Comparison of ENCODE assay signal across 8 mouse cellular contexts in the genomic region with DNA sequence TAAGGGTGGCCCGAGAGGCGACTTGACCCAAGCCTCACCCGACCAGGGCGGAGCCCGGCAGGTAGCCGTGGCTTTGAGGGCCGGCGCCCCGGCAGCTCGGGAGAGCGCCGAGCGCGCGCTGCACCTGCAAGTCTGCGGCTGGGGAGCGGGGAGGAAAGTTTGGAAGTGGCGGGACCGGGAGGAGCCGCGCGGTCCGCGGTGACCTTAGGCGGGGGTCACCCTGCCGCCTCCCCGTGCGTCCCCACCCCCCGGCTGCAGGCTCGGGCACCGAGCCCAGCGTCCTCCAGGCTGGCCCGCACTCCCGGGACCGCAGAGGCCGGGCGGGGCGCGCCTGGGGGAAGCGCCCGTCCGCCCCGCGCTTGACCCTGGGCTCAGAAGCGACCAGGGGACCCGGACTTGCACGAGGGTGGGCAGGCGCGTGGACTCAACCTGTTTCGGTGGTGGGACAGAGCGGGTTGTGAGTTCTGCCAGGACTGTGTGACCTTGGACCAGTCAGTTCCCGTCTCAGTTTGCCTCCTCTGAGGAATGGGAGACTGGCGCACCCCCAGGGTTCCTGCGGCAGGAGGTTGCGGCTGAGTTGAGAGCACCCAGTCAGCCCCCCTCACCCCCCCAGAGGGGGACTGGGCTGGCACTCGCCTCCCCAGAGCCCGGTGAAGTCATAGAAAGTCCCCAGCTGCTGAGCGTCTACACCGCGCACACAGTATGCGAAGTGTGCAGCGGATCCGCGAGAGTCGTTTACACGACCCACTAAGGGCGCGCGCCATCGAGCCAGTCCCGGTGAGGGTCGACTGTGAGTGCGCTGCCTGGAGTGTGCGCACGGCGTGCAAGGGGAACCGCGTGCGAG. TPM values are rescaled to one million over a fixed set of nuclear protein-coding genes. Genes with fewer than 3 reads are reported as not detected.
DNase-seq lines count a peak whose midpoint lies in the region; ATAC-seq and TF ChIP-seq lines count a peak whose summit lies in the region.

No protein-coding gene starts in this region.

- no peak overlapping the region for H3K27ac ChIP-seq in testis, adult 2 months (ENCODE audit: control insufficient read depth, insufficient read depth, low read depth, low read length)
- H3K27ac ChIP-seq in embryonic fibroblast, embryonic 13.5 days (ENCODE audit: insufficient read depth, low read length), result no peak overlapping the region
- H3K27ac ChIP-seq in hindbrain, embryonic 15.5 days (replicated peaks), result no peak overlapping the region
- no peak overlapping the region for H3K27ac ChIP-seq in lung, embryonic 16.5 days (ENCODE audit: low read length)
- no peak overlapping the region; the same call in 1 of the 2 replicates for H3K27ac ChIP-seq in stomach, postnatal 0 days (replicated peaks)

- 2% methylated on average over 72 of the region's 79 CpGs for WGBS in hindbrain, embryonic 15.5 days
- 1% methylated on average over 74 of the region's 79 CpGs for WGBS in lung, embryonic 16.5 days
- WGBS in stomach, postnatal 0 days, result 1% methylated on average over 68 of the region's 79 CpGs

- TF ChIP-seq EP300 in stomach, postnatal 0 days (optimal IDR thresholded peaks at IDR 0.05), result no peak

- no peaks in the 10 kb centered on the region for H3K36me3 ChIP-seq in testis, adult 2 months (ENCODE audit: control insufficient read depth, insufficient read depth, low read length)
- H3K36me3 ChIP-seq in hindbrain, embryonic 15.5 days, result no peaks in the 10 kb centered on the region
- H3K36me3 ChIP-seq in lung, embryonic 16.5 days (ENCODE audit: control insufficient read depth, insufficient read depth, low read length), result no peaks in the 10 kb centered on the region
- no peaks in the 10 kb centered on the region for H3K36me3 ChIP-seq in stomach, postnatal 0 days (ENCODE audit: control insufficient read depth, insufficient read depth, low read length)

- H3K9me3 ChIP-seq in hindbrain, embryonic 15.5 days, result no peaks in the 10 kb centered on the region
- no peaks in the 10 kb centered on the region for H3K9me3 ChIP-seq in lung, embryonic 16.5 days (ENCODE audit: control insufficient read depth, low read length)
- no peaks in the 10 kb centered on the region for H3K9me3 ChIP-seq in stomach, postnatal 0 days (ENCODE audit: control insufficient read depth, low read length)

- H3K4me1 ChIP-seq in testis, adult 2 months (ENCODE audit: control insufficient read depth, insufficient read depth, low read length), result peaks cover 24% of the 10 kb centered on the region
- peaks cover 4% of the 10 kb centered on the region for H3K4me1 ChIP-seq in embryonic fibroblast, embryonic 13.5 days (ENCODE audit: control insufficient read depth, insufficient read depth, low read length)
- peaks cover 35% of the 10 kb centered on the region for H3K4me1 ChIP-seq in hindbrain, embryonic 15.5 days (replicated peaks)
- peaks cover 33% of the 10 kb centered on the region for H3K4me1 ChIP-seq in lung, embryonic 16.5 days (replicated peaks; ENCODE audit: control insufficient read depth, insufficient read depth, low read length)
- H3K4me1 ChIP-seq in stomach, postnatal 0 days (replicated peaks; ENCODE audit: control insufficient read depth, insufficient read depth), result peaks cover 3% of the 10 kb centered on the region

- peak overlapping the region; percentile 51 for H3K9ac ChIP-seq in hindbrain, embryonic 15.5 days
- H3K9ac ChIP-seq in lung, embryonic 16.5 days (ENCODE audit: low read length), result peak overlapping the region; percentile 57
- peak overlapping the region; percentile 47 for H3K9ac ChIP-seq in stomach, postnatal 0 days (ENCODE audit: low read length)

- DNase-seq in testis, postnatal 14 days (ENCODE audit: low spot score), result no peak
- peak; percentile 67 for DNase-seq in stomach, postnatal 0 days (ENCODE audit: low spot score)
- DNase-seq in embryo, embryonic 11 days, result no peak
- DNase-seq in spleen, adult 18-20 months, result no peak

- H3K4me3 ChIP-seq in testis, adult 2 months (ENCODE audit: control insufficient read depth, low read depth, low read length), result peak overlapping the region; percentile 70
- peak overlapping the region; percentile 39 for H3K4me3 ChIP-seq in embryonic fibroblast, embryonic 13.5 days (ENCODE audit: insufficient read depth, low read length)
- H3K4me3 ChIP-seq in hindbrain, embryonic 15.5 days, result peak overlapping the region; percentile 64
- peak overlapping the region; percentile 72 for H3K4me3 ChIP-seq in lung, embryonic 16.5 days (ENCODE audit: low read length)
- H3K4me3 ChIP-seq in stomach, postnatal 0 days (ENCODE audit: low read depth, low read length), result peak overlapping the region; percentile 62

- TF ChIP-seq CTCF in testis, adult 2 months (IDR thresholded peaks at IDR 0.05; ENCODE audit: control insufficient read depth, insufficient read depth, insufficient replicate concordance, low read depth, low read length), result no peak
- no peak for TF ChIP-seq CTCF in embryonic fibroblast, embryonic 13.5 days (IDR thresholded peaks at IDR 0.05; ENCODE audit: borderline replicate concordance, insufficient read depth, low read length)
- no peak for TF ChIP-seq CTCF in stomach, postnatal 0 days (IDR thresholded peaks at IDR 0.05; ENCODE audit: low read depth)

- peak; percentile 29; the same call in 1 of the 2 replicates for ATAC-seq in hindbrain, embryonic 15.5 days (ENCODE audit: low FRiP score, low read depth)
- ATAC-seq in lung, embryonic 16.5 days (ENCODE audit: low read depth), result peak; percentile 38
- peak; percentile 36; the same call in 1 of the 2 replicates for ATAC-seq in stomach, postnatal 0 days (ENCODE audit: low FRiP score, low TSS enrichment)

- TF ChIP-seq POLR2A in testis, adult 2 months (IDR thresholded peaks at IDR 0.05; ENCODE audit: control insufficient read depth, low read depth, low read length), result no peak
- no peak for TF ChIP-seq POLR2A in embryonic fibroblast, embryonic 13.5 days (IDR thresholded peaks at IDR 0.05; ENCODE audit: low read depth, low read length)

- H3K27me3 ChIP-seq in testis, adult 2 months (ENCODE audit: control insufficient read depth, insufficient read depth, low read length), result peaks cover 2% of the 10 kb centered on the region; the same call in 1 of the 2 replicates
- peaks cover 52% of the 10 kb centered on the region for H3K27me3 ChIP-seq in hindbrain, embryonic 15.5 days
- H3K27me3 ChIP-seq in lung, embryonic 16.5 days (ENCODE audit: control insufficient read depth, insufficient read depth, low read depth, low read length), result peaks cover 45% of the 10 kb centered on the region
- H3K27me3 ChIP-seq in stomach, postnatal 0 days (ENCODE audit: control insufficient read depth, insufficient read depth, low read length), result peaks cover 13% of the 10 kb centered on the region; the same call in 1 of the 2 replicates

- H3K4me2 ChIP-seq in hindbrain, embryonic 15.5 days, result peak overlapping the region; percentile 99
- H3K4me2 ChIP-seq in lung, embryonic 16.5 days (ENCODE audit: low read depth, low read length), result peak overlapping the region; percentile 100
- H3K4me2 ChIP-seq in stomach, postnatal 0 days (replicated peaks; ENCODE audit: low read depth), result peak overlapping the region; percentile 96

RNA-seq across cellular contexts. Expression of a gene that starts 0.9 kb away (rescaled TPM):
- polyA plus RNA-seq in testis, adult 2 months (2012; rRNA removed), result 2.7 and 3.3 TPM in 2 replicates
- 0.88 TPM in 1 of 2 replicates, not detected in the other for polyA plus RNA-seq in embryonic fibroblast, embryonic 13.5 days (2011; ENCODE audit: insufficient read length, low read depth, missing spikeins)
- polyA plus RNA-seq in hindbrain, embryonic 15.5 days (2015; fragmentation: Nextera tagmentation; extraction: Ambion mirVana), result 2.9 and 3.5 TPM in 2 replicates
- 8.6 and 9.9 TPM in 2 replicates for polyA plus RNA-seq in lung, embryonic 16.5 days (2015; fragmentation: Nextera tagmentation; extraction: Ambion mirVana)
- polyA plus RNA-seq in stomach, postnatal 0 days (2015; fragmentation: Nextera tagmentation; extraction: Ambion mirVana), result 112 and 116 TPM in 2 replicates

RNA-seq across cellular contexts. Expression of a gene that starts 51.9 kb away (rescaled TPM):
- 40.4 and 51.1 TPM in 2 replicates for polyA plus RNA-seq in testis, adult 2 months (2012; rRNA removed)
- 27.1 and 39.0 TPM in 2 replicates for polyA plus RNA-seq in embryonic fibroblast, embryonic 13.5 days (2011; ENCODE audit: insufficient read length, low read depth, missing spikeins)
- polyA plus RNA-seq in hindbrain, embryonic 15.5 days (2015; fragmentation: Nextera tagmentation; extraction: Ambion mirVana), result 148 and 159 TPM in 2 replicates
- 46.5 and 48.2 TPM in 2 replicates for polyA plus RNA-seq in lung, embryonic 16.5 days (2015; fragmentation: Nextera tagmentation; extraction: Ambion mirVana)
- polyA plus RNA-seq in stomach, postnatal 0 days (2015; fragmentation: Nextera tagmentation; extraction: Ambion mirVana), result 19.2 and 20.7 TPM in 2 replicates

Comparison
In these comparisons a context has a peak if more than half of its experiments do, and no peak if none do; other contexts are left out.
1. RNA of a gene that starts 0.9 kb away (polyA plus RNA-seq): 112 to 116 TPM in stomach, postnatal 0 days; 8.6 to 9.9 TPM in lung, embryonic 16.5 days, 2.9 to 3.5 TPM in hindbrain, embryonic 15.5 days, 2.7 to 3.3 TPM in testis, adult 2 months and 0.88 TPM in embryonic fibroblast, embryonic 13.5 days; every median in the first group is over 10 times any median in the second.
2. Peak in every context shown above with its lines, with median percentiles within 50 percentile points of each other: H3K4me3 ChIP-seq, ATAC-seq, H3K4me2 ChIP-seq and H3K9ac ChIP-seq.